Mouse (Mus musculus): ENCODE data around the gene Acly. TPM values are rescaled to one million over a fixed set of nuclear protein-coding genes. Genes with fewer than 3 reads are reported as not detected.

Acly gene
- polyA plus RNA-seq, 1 experiment from 2014 or later = 54.0 TPM

Small RNAs within 50 kb of the gene (microRNA-seq; reads per million reads assigned to microRNA genes)
- gene Gm27374 (not detected), gene Mir7116 (not detected)

Other genes starting within 250 kb of the Acly start
- gene Eif1, start 208.1 kb downstream of the Acly start, polyA plus RNA-seq (2014; fragmentation: Nextera tagmentation; extraction: Ambion mirVana) = 1,807 and 1,900 TPM in 2 replicates
- gene Gast, start 193.6 kb downstream of the Acly start, polyA plus RNA-seq (2014; fragmentation: Nextera tagmentation; extraction: Ambion mirVana) = not detected in 2 replicates
- 3.4 and 4.3 TPM in 2 replicates for gene Hap1, start 171.9 kb downstream of the Acly start, polyA plus RNA-seq (2014; fragmentation: Nextera tagmentation; extraction: Ambion mirVana)
- 117 and 118 TPM in 2 replicates for gene Jup, start 130.2 kb downstream of the Acly start, polyA plus RNA-seq (2014; fragmentation: Nextera tagmentation; extraction: Ambion mirVana)
- 54.7 and 58.1 TPM in 2 replicates for gene P3h4, start 113.2 kb downstream of the Acly start, polyA plus RNA-seq (2014; fragmentation: Nextera tagmentation; extraction: Ambion mirVana)
- gene Fkbp10, start 112.3 kb downstream of the Acly start, polyA plus RNA-seq (2014; fragmentation: Nextera tagmentation; extraction: Ambion mirVana) = 94.5 and 95.3 TPM in 2 replicates
- gene Nt5c3b, start 86.2 kb downstream of the Acly start, polyA plus RNA-seq (2014; fragmentation: Nextera tagmentation; extraction: Ambion mirVana) = 95.8 and 102 TPM in 2 replicates
- gene Klhl10, start 86.1 kb downstream of the Acly start, polyA plus RNA-seq (2014; fragmentation: Nextera tagmentation; extraction: Ambion mirVana) = 0.36 and 0.44 TPM in 2 replicates
- gene Klhl11, start 55.3 kb downstream of the Acly start, polyA plus RNA-seq (2014; fragmentation: Nextera tagmentation; extraction: Ambion mirVana) = 8.6 and 9.3 TPM in 2 replicates
- gene Ttc25, start 17.6 kb upstream of the Acly start, polyA plus RNA-seq (2014; fragmentation: Nextera tagmentation; extraction: Ambion mirVana) = 0.13 and 1.0 TPM in 2 replicates
- gene Cnp, start 46.9 kb upstream of the Acly start, polyA plus RNA-seq (2014; fragmentation: Nextera tagmentation; extraction: Ambion mirVana) = 19.2 and 20.8 TPM in 2 replicates
- gene Nkiras2, start 91.2 kb upstream of the Acly start, polyA plus RNA-seq (2014; fragmentation: Nextera tagmentation; extraction: Ambion mirVana) = 76.6 and 81.1 TPM in 2 replicates
- gene Dnajc7, start 92.2 kb upstream of the Acly start, polyA plus RNA-seq (2014; fragmentation: Nextera tagmentation; extraction: Ambion mirVana) = 66.4 and 69.6 TPM in 2 replicates
- gene Zfp385c, start 164.5 kb upstream of the Acly start, polyA plus RNA-seq (2014; fragmentation: Nextera tagmentation; extraction: Ambion mirVana) = 0.26 and 0.35 TPM in 2 replicates
- 1.0 and 1.4 TPM in 2 replicates for gene Dhx58, start 176.3 kb upstream of the Acly start, polyA plus RNA-seq (2014; fragmentation: Nextera tagmentation; extraction: Ambion mirVana)
- 28.3 and 29.4 TPM in 2 replicates for gene Kat2a, start 184.5 kb upstream of the Acly start, polyA plus RNA-seq (2014; fragmentation: Nextera tagmentation; extraction: Ambion mirVana)
- not detected in 2 replicates for gene Hspb9, start 185.8 kb upstream of the Acly start, polyA plus RNA-seq (2014; fragmentation: Nextera tagmentation; extraction: Ambion mirVana)
- gene Rab5c, start 210.2 kb upstream of the Acly start, polyA plus RNA-seq (2014; fragmentation: Nextera tagmentation; extraction: Ambion mirVana) = 15.8 and 30.7 TPM in 2 replicates
- gene Kcnh4, start 231.9 kb upstream of the Acly start, polyA plus RNA-seq (2014; fragmentation: Nextera tagmentation; extraction: Ambion mirVana) = not detected in 2 replicates
- not detected in 2 replicates for gene Hcrt, start 234.9 kb upstream of the Acly start, polyA plus RNA-seq (2014; fragmentation: Nextera tagmentation; extraction: Ambion mirVana)
- 4.0 and 4.7 TPM in 2 replicates for gene Ghdc, start 243.0 kb upstream of the Acly start, polyA plus RNA-seq (2014; fragmentation: Nextera tagmentation; extraction: Ambion mirVana)